Mouse (Mus musculus) activated CD4-positive, CD25-positive, alpha-beta regulatory T cell, adult 9 weeks (primary cell): ENCODE measurements around the gene Olfr305. TPM values are rescaled to one million over a fixed set of nuclear protein-coding genes. Genes with fewer than 3 reads are reported as not detected.

ENCODE experiments used
- polyA plus RNA-seq: library from polyadenylated mRNA; unstranded; fragments of 100-300 nt; shearing (Covaris generic); gene quantifications from one replicate; pipeline ENCODE4 v1.2.1, GENCODE M21; 2017

Gene Olfr305
- polyA plus RNA-seq = not detected

DNA sequence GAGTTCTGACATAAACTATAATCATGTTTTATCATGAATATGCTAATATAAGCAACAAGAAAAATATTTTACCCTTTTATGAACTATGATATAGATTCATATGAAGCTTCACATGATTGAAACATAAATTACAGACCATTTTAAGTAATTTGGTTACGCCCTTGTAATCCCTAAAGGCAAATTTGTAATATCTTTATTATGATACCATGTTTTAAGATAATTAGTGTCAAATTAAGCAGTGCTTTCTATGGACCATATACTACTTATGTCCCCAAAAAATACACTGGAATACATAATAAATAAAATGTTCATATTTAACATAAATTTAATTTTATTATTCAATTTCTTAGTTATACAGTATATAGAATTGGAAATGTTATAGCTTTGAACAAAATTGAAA, at the start of gene Olfr305:
Gene Olfr305 (minus strand): TSS at position 101 of the 400 bp plus-strand sequence.

DNA sequence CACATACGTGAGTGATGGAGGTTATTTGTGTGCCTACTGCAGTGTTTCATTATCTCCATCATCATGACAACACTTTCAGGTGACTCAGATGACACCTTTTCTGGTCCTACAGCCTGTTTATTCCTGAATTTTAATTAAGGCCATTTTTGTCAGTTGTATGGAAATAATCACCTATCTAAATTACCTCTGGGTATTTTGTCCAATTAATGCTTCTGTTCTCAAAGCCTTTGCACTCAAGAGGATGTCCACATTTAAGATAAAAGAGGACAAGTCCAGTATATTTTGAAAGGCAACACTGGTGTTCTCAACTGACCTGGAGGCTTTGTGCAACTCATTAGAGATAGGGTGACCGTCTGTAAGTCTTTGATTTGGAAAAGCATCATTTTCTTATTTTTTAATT, 36.8 kb upstream of the Olfr305 start, which contains the start of gene Olfr301:
Gene Olfr301 (plus strand): TSS at position 301 of the 400 bp plus-strand sequence.

DNA sequence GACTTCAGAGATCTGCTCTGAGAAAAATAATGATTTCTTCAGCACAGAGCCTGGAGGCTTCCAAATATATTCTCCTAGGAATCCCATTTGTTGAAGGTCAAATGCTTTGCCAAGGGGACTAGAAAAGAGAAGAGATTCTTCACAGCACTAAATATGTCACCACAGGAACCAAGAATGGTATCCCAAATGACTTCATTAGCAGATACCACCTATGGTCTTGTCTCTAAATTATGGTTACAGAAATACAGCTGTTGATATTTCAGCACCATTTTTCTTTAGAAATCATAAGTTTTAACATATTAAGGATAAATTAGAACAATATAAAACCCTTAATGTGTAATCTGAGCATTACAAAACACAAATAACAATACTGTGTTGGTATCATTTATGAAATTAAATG, 31.0 kb upstream of the Olfr305 start, which contains the start of gene Olfr303:
Gene Olfr303 (minus strand): TSS at position 101 of the 400 bp plus-strand sequence.

GRCm38 (mm10) chr7:86386558-86386957, 19.8 kb upstream of the Olfr305 start, which contains the start of gene Olfr304:
Olfr304 (minus strand) TSS chr7:86386658.

DNA sequence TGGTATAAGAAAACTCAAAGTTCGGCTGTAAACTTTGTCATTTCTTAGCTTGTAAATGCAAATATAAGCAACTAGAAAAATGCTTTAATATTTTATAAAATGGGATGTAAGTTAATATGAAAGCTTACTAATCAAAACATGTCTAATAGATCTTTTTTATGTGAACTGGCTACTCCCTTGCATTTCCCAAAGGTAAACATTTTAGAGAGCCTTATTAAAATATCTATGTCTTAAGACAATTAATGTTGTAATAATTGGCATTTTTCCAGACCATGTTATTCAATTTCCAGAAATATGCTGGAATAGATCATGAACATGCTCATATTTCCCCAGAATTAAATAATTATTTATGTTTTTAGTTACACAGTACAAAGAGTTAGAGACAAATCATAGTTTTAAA, 29.2 kb downstream of the Olfr305 start, which contains the start of gene Olfr307:
Gene Olfr307 (minus strand): TSS at position 101 of the 400 bp plus-strand sequence.

GRCm38 (mm10) chr7:86325530-86325929, 41.2 kb downstream of the Olfr305 start, which contains the start of gene Olfr308:
Olfr308 (minus strand) TSS chr7:86325630.

DNA sequence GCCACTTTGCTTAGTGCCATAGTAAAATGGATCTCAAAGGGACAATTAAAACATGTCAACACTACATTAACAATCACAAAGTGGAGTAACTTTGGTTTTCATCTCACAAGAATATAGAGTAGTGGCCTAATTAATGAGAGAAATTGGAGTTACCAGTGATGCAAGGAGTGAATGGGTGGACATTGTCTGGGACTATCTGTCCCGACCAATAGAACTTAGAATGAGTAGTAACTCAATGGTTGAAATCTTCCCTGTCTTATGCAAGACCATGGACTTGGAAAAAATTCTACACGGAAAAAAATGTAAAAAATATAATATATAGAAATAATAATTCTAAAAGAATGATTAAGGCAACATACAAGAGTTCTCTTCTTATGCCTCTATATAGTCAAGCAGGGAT, 53.1 kb downstream of the Olfr305 start, which contains the start of gene Olfr309:
Gene Olfr309 (minus strand): TSS at position 101 of the 400 bp plus-strand sequence.

Other genes starting within 250 kb of the Olfr305 start
- gene Vmn2r75, start 195.2 kb downstream of the Olfr305 start, polyA plus RNA-seq = not detected
- gene Vmn2r76, start 120.6 kb downstream of the Olfr305 start, polyA plus RNA-seq = 0.02 TPM
- not detected for gene Olfr310, start 89.8 kb downstream of the Olfr305 start, polyA plus RNA-seq
- gene Olfr309, start 53.2 kb downstream of the Olfr305 start, polyA plus RNA-seq = not detected
- not detected for gene Olfr308, start 41.3 kb downstream of the Olfr305 start, polyA plus RNA-seq
- gene Olfr307, start 29.3 kb downstream of the Olfr305 start, polyA plus RNA-seq = not detected
- gene Olfr304, start 19.7 kb upstream of the Olfr305 start, polyA plus RNA-seq = not detected
- not detected for gene Olfr303, start 30.9 kb upstream of the Olfr305 start, polyA plus RNA-seq
- not detected for gene Olfr301, start 36.9 kb upstream of the Olfr305 start, polyA plus RNA-seq
- gene Olfr299, start 93.0 kb upstream of the Olfr305 start, polyA plus RNA-seq = not detected
- not detected for gene Olfr298, start 125.6 kb upstream of the Olfr305 start, polyA plus RNA-seq
- not detected for gene Olfr297, start 153.0 kb upstream of the Olfr305 start, polyA plus RNA-seq
- not detected for gene Olfr295, start 216.9 kb upstream of the Olfr305 start, polyA plus RNA-seq
- gene Olfr294, start 249.7 kb upstream of the Olfr305 start, polyA plus RNA-seq = not detected